Mouse (Mus musculus): ENCODE measurements at regions not wholly inside any gene's neighbourhood (a gene's known extent, or its start where the extent isn't known, plus 50 kb on each side); places are given as distances from the start of the nearest gene placed in this dataset.

DNA sequence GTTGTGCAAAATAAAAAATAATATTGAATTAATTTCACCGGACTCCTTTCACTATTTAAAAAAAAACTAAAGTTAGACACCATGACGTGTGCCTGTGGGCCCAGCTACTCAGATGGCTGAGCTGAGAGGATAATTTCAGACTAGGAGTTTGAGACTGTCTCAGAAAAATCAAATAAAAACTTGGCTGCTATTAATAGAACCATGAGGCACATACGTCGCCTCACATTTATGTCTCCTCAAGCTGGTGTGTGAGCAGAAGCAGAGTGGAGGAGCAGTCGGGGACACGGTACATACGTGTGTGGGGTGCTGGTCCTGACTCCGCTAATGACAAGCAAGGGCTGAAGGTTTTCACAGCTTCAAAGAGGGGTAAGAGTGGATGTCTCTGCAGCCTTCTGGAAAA lies 52.8 kb upstream of the Dmrtb1 start:
- ATAC-seq (replicated peaks; ENCODE audit: insufficient number of reproducible peaks, low FRiP score, low TSS enrichment, poor library complexity, severe bottlenecking), result no peak

DNA sequence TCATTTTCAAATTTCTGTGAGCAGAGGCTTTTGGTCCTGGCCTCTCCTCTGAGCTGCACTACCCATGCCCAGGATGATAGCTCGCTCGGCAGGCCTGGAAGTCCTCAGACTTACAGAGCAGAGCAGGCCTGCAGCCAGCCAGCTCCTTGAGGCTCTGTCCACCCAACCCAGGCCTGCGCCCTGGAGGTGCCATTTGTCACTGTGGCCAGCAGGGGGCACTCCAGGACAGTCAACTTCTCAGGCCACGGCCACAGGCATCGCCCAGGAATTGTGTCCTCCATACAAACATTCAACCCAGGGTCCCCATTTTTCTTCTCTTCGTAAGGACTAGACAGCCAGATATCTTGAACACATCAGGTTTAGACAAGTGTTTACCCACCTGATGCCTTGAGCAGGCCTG lies 53.9 kb upstream of the Dmrtb1 start:
- peak; percentile 92 for ATAC-seq (replicated peaks; ENCODE audit: insufficient number of reproducible peaks, low FRiP score, low TSS enrichment, poor library complexity, severe bottlenecking)

DNA sequence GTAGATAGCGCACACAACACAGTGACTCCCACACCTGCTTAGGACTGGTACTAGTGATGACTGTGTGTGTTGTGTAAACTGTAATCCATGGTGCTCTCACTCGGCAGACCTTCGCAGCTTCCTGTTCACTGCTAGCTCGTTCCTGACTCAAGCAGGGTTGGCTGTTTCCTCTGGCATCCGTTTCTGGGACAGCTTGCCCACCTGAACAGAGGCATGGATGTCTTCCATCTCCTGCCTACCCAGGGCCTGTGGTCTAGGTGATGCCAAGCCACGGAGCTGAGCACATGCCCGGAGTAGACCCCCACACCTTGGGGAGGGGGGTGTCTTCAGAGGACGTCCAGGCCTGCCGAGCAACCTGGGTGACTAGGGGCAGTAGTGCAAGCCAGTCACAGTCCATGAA lies 54.7 kb upstream of the Dmrtb1 start:
- ATAC-seq (replicated peaks; ENCODE audit: insufficient number of reproducible peaks, low FRiP score, low TSS enrichment, poor library complexity, severe bottlenecking), result no peak

DNA sequence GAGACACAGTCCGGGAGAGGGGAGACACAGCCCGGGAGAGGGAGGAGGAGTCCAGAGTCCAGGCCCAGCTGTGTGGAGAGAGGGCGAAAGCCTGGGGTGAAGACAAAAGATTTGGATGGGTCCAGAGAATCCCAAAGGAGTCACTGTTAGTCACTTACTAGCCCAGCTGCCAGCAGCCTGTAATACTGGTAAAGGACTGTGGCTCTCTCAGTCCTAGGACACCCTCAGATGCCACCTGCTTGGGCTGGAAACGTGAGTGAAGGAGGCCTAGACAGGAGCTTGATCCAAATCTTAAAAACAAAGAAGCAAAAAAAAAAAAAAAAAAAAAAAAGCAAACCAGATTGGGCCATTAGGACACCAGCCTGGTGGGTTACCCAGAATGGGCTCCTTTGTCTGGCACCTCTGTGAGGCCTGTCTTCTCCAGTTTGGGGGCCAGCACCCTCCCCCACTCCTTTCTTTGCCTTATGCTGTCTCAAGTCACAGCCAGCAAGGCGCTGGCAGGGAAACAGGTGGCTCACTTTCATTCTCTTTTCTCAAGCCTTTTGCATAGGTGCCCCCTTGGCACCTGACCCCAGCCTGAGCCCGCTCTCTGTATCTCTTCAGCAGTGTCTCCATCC lies 55.9 kb upstream of the Dmrtb1 start:
- ATAC-seq (replicated peaks; ENCODE audit: insufficient number of reproducible peaks, low FRiP score, low TSS enrichment, poor library complexity, severe bottlenecking), result no peak

DNA sequence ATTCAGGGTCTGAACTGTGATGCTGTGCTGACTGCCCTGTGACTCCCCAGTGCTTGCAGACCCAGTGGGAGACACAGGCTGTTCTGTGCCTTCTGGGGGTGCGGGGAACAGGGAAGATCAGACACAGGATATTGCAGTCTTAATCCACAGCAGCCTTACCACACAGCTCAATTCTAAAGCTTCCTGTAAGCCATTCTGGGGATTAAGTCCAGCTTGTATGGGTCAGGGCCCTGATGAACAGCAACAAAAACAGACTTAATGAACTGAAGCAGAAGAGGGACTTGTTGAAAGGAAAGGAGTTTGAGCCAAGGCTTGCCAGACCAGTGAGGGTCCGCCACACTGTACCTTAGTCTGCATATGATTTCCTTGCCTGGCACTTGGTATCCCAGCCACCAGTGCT lies 58.4 kb upstream of the Lrp8 start:
- no peak for ATAC-seq (replicated peaks; ENCODE audit: insufficient number of reproducible peaks, low FRiP score, low TSS enrichment, poor library complexity, severe bottlenecking)

DNA sequence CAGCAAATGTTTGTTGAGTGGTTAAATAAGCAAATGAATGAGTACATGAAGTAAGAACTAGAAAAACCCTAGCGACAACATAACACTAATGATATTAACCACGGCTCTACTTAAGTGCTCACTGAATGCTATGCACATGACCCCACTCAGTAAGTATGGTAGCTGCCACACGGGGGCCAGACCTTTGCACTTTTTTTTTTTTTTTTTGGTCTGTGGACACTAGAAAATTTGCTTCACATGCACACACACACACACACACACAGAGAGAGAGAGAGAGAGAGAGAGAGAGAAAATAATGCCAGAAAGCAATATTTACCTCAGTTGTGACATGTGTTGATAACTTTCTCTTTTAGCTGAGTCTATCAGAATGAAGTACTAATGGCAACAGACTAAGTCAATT lies 55.7 kb upstream of the Lrp8 start:
- no peak for ATAC-seq (replicated peaks; ENCODE audit: insufficient number of reproducible peaks, low FRiP score, low TSS enrichment, poor library complexity, severe bottlenecking)

DNA sequence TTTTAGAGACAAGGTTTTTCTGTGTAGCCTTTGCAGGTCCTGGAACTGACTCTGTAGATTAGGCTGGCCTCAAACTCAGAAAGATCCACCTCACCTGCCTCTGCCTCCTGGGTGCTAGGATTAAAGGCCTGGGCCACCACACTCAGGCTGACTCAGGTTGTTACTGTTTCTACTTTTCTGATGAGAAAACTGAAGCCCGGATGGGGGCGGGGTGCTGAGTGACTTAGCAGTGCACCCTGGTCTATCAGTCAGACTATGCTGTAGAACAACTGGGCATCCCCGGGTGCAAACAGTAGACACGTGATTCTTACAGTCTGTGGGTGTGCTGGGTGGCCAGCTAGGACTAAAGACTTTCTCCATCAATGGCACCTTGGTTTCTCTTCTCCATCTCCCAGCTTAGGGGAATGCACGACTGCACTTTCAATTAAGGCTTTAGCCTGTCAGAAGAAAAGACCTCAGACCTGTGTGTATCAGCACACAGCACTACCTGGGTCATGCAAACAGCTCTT lies 55.1 kb upstream of the Lrp8 start:
- no peak for ATAC-seq (replicated peaks; ENCODE audit: insufficient number of reproducible peaks, low FRiP score, low TSS enrichment, poor library complexity, severe bottlenecking)

DNA sequence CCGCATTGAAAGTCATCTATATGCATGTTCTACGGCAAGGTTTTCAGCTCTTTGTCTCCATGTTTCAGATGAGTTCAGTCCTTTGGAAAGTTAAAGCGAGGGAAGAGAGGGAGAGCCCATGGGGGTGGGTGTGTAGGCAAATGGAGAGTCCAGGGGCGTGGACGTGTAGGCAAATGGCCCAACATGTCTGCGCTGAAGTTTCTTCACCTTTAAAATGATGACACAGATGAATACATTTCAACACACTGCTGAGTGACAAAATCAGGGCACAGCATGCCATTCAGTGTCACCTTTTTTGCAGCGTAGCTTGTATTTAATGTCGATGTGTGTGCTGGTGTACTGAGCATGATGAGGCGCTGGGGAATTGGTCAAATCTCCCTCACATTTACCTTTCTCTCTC lies 54.6 kb upstream of the Lrp8 start:
- no peak for ATAC-seq (replicated peaks; ENCODE audit: insufficient number of reproducible peaks, low FRiP score, low TSS enrichment, poor library complexity, severe bottlenecking)

DNA sequence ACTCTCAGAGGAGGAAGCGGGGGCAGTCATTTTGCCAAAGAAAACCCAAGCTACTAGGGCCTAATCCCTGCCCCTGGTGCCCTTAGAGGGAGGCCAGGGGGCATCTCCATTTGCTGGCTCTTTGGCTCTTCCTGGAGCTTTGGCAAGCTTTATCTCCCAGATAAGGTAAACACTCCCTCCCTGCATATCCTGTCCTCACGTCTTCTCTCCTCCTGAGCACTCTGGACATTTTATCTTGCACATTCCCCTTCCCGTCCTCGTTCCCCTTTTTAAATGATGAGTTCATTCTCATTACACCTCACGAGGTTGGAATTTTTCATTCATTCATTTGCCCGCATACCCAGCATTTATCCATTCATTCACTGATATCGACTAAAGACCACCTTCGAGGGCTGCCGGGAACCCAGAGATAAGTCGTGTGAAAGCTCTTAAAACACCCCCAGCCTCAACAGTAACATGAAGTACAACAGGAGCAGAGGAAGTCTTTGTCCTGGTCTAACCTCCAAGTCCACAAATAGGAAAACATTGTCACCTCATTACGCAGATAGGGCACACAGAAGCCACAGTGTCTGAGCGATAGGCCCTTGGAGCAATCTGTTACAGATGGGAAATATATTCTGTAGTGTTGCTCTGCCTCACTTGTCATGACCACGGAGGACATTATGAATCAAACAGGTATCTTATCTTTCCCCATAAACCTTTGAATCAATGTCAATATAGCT lies 54.0 kb upstream of the Lrp8 start:
- ATAC-seq (replicated peaks; ENCODE audit: insufficient number of reproducible peaks, low FRiP score, low TSS enrichment, poor library complexity, severe bottlenecking), result no peak

DNA sequence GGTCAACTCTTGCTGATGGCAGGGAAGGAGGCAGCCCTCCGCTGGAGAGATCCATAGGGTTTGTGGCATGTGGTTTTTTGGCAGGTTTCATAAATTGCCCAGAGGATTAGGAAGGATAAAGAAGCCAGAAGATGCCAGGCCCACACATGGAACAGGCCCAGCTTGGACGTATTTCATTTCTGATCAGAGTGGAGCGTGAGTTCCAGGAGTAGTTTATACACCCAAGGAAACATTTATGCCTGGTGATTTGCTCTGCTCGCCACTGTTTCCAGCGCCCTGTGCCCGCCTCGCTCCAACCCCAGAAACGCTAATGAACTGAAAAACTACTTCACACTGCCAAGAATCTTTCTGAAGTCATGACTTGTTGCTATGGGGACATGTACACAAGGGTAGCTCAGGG lies 53.0 kb upstream of the Lrp8 start:
- no peak for ATAC-seq (replicated peaks; ENCODE audit: insufficient number of reproducible peaks, low FRiP score, low TSS enrichment, poor library complexity, severe bottlenecking)

DNA sequence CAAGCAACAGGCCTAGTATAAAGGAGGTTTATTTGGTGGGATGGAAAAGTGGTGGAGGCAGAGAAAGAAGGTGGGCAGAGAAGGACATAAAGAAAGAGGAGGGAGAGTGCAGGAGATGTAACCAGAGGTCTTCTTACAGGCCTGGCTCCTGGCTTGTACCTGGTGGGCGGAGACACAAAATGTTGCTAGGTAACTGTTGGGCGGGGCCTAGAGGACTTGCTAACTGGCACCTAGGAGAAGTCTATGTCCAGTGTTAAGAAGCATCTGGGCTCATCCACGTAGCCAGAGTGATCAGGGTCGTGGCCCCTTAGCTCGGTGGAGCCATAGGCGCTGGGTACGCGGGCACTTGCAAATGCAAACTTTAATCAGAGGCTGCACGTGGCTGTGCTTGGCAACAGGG lies 52.0 kb upstream of the Lrp8 start:
- no peak for ATAC-seq (replicated peaks; ENCODE audit: insufficient number of reproducible peaks, low FRiP score, low TSS enrichment, poor library complexity, severe bottlenecking)
